Mouse (Mus musculus) neural tube, embryonic 13.5 days (tissue): Measurements from ENCODE around the gene Klrb1b. TPM values are rescaled to one million over a fixed set of nuclear protein-coding genes. Genes with fewer than 3 reads are reported as not detected.

Experiments
- ATAC-seq: fragments of 200-750 bp; cut with Nextera tagmentation; 2 replicates; pipeline ENCODE4 v1.8.0; 2017; ENCODE audit warnings: low read depth, mild to moderate bottlenecking, moderate TSS enrichment, moderate library complexity
- H3K27ac ChIP-seq: fragments of 300-500 bp; sonication (generic); replicated peaks from 2 replicates; pipeline ENCODE4 v1.5.1; 2015; ENCODE audit warnings: moderate library complexity, mild to moderate bottlenecking, inconsistent platforms
- H3K27me3 ChIP-seq: fragments of 300-500 bp; sonication (generic); 2 replicates; pipeline ENCODE4 v1.6.1; 2015; ENCODE audit warnings: mild to moderate bottlenecking, inconsistent platforms
- H3K36me3 ChIP-seq: fragments of 300-500 bp; sonication (generic); 2 replicates; pipeline ENCODE4 v1.6.1; 2015; ENCODE audit warnings: mild to moderate bottlenecking, inconsistent platforms
- H3K4me1 ChIP-seq: fragments of 300-500 bp; sonication (generic); replicated peaks from 2 replicates; pipeline ENCODE4 v1.6.1; 2015; ENCODE audit warnings: inconsistent platforms
- H3K4me2 ChIP-seq: fragments of 300-500 bp; sonication (generic); 2 replicates; pipeline ENCODE4 v1.6.1; 2015; ENCODE audit warnings: inconsistent platforms, mild to moderate bottlenecking, moderate library complexity
- H3K4me3 ChIP-seq: fragments of 300-500 bp; sonication (generic); 2 replicates; pipeline ENCODE4 v1.5.1; 2015; ENCODE audit warnings: mild to moderate bottlenecking, inconsistent platforms
- H3K9ac ChIP-seq: fragments of 300-500 bp; sonication (generic); 2 replicates; pipeline ENCODE4 v1.6.1; 2015; ENCODE audit warnings: moderate library complexity, mild to moderate bottlenecking, inconsistent platforms
- H3K9me3 ChIP-seq: fragments of 300-500 bp; sonication (generic); 2 replicates; pipeline ENCODE4 v1.6.1; 2016; ENCODE audit warnings: inconsistent platforms
- WGBS: fragments of 180-500 bp; shearing (Covaris S2); methylation state at CpG from one replicate; pipeline ENCODE4 v1.1.7; 2015; 5-methylcytosine and 5-hydroxymethylcytosine counted together
- polyA plus RNA-seq: library from polyadenylated mRNA; unstranded; fragments of >200 nt; fragmentation: Nextera tagmentation; extraction: Ambion mirVana; gene quantifications from 2 replicates; pipeline ENCODE4 v1.2.1, GENCODE M21; 2015

Klrb1b gene
- polyA plus RNA-seq, 1 experiment from 2014 or later: not detected

DNA sequence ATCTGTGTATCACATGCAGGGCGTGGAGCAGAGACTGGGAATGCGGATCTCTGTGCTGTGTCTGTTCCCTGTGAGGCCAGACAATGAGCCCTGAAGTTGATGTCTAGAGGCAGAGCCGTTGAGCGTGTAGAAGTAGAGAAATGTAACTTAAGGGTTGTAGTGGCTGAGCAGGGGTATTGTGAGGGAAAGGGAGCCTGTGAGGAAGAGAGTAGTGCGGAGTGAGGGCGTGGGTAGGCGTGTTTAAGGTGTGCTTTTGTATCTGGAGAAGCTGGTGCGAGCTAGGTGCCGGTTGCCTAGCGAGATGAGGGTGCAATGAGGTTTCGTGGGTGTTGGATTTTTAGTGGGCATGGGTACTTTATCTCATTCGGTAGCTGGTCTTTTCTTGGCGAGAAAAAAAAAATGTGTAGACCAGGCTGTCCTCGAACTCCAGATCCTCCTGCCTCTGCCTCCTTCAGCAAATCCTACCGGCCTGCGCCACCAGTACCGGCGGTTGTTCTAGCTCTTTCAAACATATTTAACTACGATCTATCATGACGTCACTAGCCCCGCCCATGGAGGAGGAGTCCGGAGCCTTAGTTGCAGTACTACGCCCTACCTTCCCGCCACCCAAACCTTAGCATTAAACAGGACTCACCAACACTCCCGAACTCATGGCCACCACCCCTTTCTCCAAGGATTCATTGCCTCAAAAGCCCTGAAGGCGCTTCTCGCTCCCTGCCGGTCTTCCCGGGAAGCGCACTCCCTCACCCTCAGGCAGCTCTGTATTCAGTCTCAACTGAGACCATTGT, 62.2 kb downstream of the Klrb1b start:
- peak overlapping the region; percentile 90 for H3K27ac ChIP-seq
- no peaks in the 10 kb centered on the region for H3K9me3 ChIP-seq
- peak; percentile 85 for ATAC-seq
- H3K27me3 ChIP-seq: no peaks in the 10 kb centered on the region
- peaks cover 15% of the 10 kb centered on the region for H3K4me1 ChIP-seq
- H3K9ac ChIP-seq: peak overlapping the region; percentile 73
- 2% methylated on average over 30 of the region's 30 CpGs for whole genome bisulfite sequencing
- H3K4me3 ChIP-seq: peak overlapping the region; percentile 52
- no peaks in the 10 kb centered on the region for H3K36me3 ChIP-seq
- peak overlapping the region; percentile 66 for H3K4me2 ChIP-seq

Other genes with a start within 250 kb of the Klrb1b start
- 0.91 and 1.4 TPM in 2 replicates for gene A2ml1, start 244.7 kb downstream of the Klrb1b start, polyA plus RNA-seq
- gene Klrb1a, start 202.8 kb downstream of the Klrb1b start, polyA plus RNA-seq: not detected in 2 replicates
- gene Clec2h, start 163.9 kb downstream of the Klrb1b start, polyA plus RNA-seq: not detected in 2 replicates
- gene Klrb1, start 103.3 kb downstream of the Klrb1b start, polyA plus RNA-seq: 0.63 TPM in 1 of 2 replicates, not detected in the other
- 0.10 TPM in 1 of 2 replicates, not detected in the other for gene Klrb1c, start 37.1 kb downstream of the Klrb1b start, polyA plus RNA-seq
- gene Gm44511, start within 50 bp of the Klrb1b start, polyA plus RNA-seq: not detected in 2 replicates
- not detected in 2 replicates for gene Clec2i, start 61.3 kb upstream of the Klrb1b start, polyA plus RNA-seq
- gene BC035044, start 64.8 kb upstream of the Klrb1b start, polyA plus RNA-seq: 0.62 and 0.68 TPM in 2 replicates
- not detected in 2 replicates for gene Clec2g, start 108.0 kb upstream of the Klrb1b start, polyA plus RNA-seq
- gene Klrb1f, start 219.6 kb upstream of the Klrb1b start, polyA plus RNA-seq: 0.34 and 0.45 TPM in 2 replicates